Mouse (Mus musculus): ENCODE data around the gene Cps1. TPM values are rescaled to one million over a fixed set of nuclear protein-coding genes. Genes with fewer than 3 reads are reported as not detected.

Cps1 gene
- polyA plus RNA-seq, 1 experiment from 2014 or later: 0.08 TPM

DNA sequence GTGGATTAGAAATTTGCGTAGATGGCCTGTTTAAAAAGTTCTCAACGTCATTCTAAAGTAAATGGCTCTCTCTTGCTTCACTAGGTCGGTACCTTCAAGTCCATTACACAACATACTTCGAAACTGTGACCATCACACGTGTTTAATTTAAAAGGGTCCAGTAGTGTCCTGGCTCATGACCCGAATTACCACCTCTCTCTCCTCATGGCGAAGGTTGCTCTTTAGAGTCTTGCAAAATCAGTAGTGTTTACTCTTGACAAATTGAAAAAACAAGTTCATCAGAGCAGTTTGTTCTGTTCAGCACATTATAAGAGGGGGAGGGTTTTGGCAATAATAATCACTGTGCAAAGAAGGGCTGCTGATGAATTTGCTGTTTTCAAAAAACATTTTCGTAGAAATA, 6.3 kb upstream of the Cps1 start:
- no peak for DNase-seq (ENCODE audit: low spot score, missing footprints)
- Histone ChIP-seq H3K9me3 (ENCODE audit: control insufficient read depth, low read length) (no peaks in the 10 kb centered on the region), H3K4me2 (no peak overlapping the region), H3K27ac (ENCODE audit: low read depth, low read length) (no peak overlapping the region), H3K36me3 (ENCODE audit: control insufficient read depth, insufficient read depth, low read length) (no peaks in the 10 kb centered on the region), H3K9ac (ENCODE audit: low read length) (no peak overlapping the region), H3K4me3 (ENCODE audit: low read depth, low read length) (no peak overlapping the region), H3K4me1 (ENCODE audit: control insufficient read depth, insufficient read depth, low read length) (no peaks in the 10 kb centered on the region), H3K27me3 (ENCODE audit: control insufficient read depth, insufficient read depth, low read length) (no peaks in the 10 kb centered on the region)
- ATAC-seq (ENCODE audit: low FRiP score): no peak
- 87% methylated on average over 8 of the region's 8 CpGs for WGBS

DNA sequence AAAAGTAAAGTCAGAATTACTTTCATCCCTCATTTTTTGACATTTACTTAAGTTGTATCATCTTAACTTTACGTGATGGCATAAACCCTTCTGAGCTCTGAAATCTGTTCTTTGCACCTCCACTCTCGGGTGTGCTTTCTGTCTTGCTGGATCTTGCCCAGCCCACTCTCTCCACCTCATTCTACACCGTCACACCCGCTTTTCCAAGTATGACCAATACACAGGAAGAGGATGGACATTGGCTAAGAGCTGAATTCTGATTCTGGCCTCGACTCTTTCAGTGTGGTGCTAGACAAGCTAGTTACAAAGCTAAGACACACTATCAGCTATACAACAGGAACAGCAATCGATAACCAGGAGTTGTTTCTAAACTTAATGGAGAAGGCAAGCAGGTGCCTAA, 5.0 kb upstream of the Cps1 start:
- Histone ChIP-seq H3K9me3 (ENCODE audit: control insufficient read depth, low read length) (no peaks in the 10 kb centered on the region), H3K27ac (ENCODE audit: low read depth, low read length) (no peak overlapping the region), H3K36me3 (ENCODE audit: control insufficient read depth, insufficient read depth, low read length) (no peaks in the 10 kb centered on the region), H3K4me1 (ENCODE audit: control insufficient read depth, insufficient read depth, low read length) (no peaks in the 10 kb centered on the region), H3K9ac (ENCODE audit: low read length) (no peak overlapping the region), H3K4me3 (ENCODE audit: low read depth, low read length) (no peak overlapping the region), H3K27me3 (ENCODE audit: control insufficient read depth, insufficient read depth, low read length) (no peaks in the 10 kb centered on the region), H3K4me2 (no peak overlapping the region)
- WGBS: 86% methylated on average over 6 of the region's 6 CpGs
- ATAC-seq (ENCODE audit: low FRiP score): no peak
- no peak for DNase-seq (ENCODE audit: low spot score, missing footprints)

DNA sequence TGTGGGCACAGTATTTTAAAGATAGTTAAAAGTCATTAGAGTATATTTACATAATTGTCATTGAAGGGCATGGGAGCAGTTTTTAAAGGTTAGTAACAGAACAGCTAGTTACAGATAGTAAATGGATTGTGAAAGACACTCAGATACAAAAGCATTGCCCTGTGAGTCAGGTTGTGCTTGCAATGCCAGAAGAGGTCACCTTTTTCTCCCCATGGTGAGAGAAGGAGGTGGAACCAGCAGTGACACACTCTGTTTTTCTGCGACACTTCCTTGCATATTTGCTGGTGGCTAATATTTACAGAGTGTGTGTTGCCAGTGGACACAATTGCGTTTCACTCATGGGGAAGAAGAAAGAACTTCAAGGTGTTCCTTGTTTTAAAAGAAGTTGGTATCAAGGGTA, 2.6 kb downstream of the Cps1 start:
- Histone ChIP-seq H3K9ac (ENCODE audit: low read length) (no peak overlapping the region), H3K27me3 (ENCODE audit: control insufficient read depth, insufficient read depth, low read length) (no peaks in the 10 kb centered on the region), H3K4me3 (ENCODE audit: low read depth, low read length) (no peak overlapping the region), H3K36me3 (ENCODE audit: control insufficient read depth, insufficient read depth, low read length) (no peaks in the 10 kb centered on the region), H3K9me3 (ENCODE audit: control insufficient read depth, low read length) (no peaks in the 10 kb centered on the region), H3K4me1 (ENCODE audit: control insufficient read depth, insufficient read depth, low read length) (no peaks in the 10 kb centered on the region), H3K27ac (ENCODE audit: low read depth, low read length) (no peak overlapping the region), H3K4me2 (no peak overlapping the region)
- DNase-seq (ENCODE audit: low spot score, missing footprints) (no peak), ATAC-seq (ENCODE audit: low FRiP score) (no peak)
- WGBS: 86% methylated on average over 2 of the region's 2 CpGs

DNA sequence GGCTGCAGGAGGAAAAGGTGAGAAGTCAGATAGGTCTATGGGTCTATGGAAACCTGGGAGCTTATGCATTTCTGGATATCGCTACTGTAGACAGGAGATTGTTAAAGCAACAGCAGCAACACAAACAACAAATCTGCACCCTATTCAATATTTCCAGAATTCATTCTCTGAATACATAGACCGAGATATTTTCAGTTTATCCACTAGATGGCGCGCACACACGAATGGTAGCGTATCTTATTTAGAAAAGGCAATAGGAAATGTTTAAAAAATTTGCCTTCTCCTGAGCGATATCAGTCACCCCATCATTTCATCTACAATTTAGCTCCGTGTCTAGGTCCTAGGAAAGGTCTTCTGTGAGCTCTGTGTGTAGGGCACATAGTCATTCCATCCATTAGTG, 21.1 kb downstream of the Cps1 start:
- Histone ChIP-seq H3K4me3 (ENCODE audit: low read depth, low read length) (no peak overlapping the region), H3K4me1 (ENCODE audit: control insufficient read depth, insufficient read depth, low read length) (no peaks in the 10 kb centered on the region), H3K9me3 (ENCODE audit: control insufficient read depth, low read length) (no peaks in the 10 kb centered on the region), H3K9ac (ENCODE audit: low read length) (no peak overlapping the region), H3K36me3 (ENCODE audit: control insufficient read depth, insufficient read depth, low read length) (no peaks in the 10 kb centered on the region), H3K27ac (ENCODE audit: low read depth, low read length) (no peak overlapping the region), H3K4me2 (no peak overlapping the region), H3K27me3 (ENCODE audit: control insufficient read depth, insufficient read depth, low read length) (no peaks in the 10 kb centered on the region)
- no peak for ATAC-seq (ENCODE audit: low FRiP score)
- DNase-seq (ENCODE audit: low spot score, missing footprints): peak; percentile 85
- WGBS: 9% methylated on average over 8 of the region's 8 CpGs

DNA sequence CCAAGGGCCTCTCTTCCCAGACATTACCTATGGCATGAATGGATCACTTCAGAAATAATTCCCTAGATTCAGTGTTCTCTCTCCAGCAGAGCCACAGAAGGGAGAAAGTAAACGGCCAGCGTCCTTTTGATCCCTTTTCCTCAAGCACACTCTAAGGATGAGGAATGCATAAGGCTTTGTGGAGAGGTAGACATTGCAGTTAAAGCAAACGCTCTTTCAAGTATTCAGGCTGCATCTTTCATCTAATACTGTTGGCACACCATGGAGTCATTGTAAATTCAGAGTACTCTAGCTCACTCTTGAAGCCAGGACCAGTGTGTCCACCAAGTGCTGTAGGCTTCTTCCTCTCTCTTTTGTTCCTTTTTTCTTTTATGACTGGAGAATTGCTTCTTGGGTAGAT, 28.4 kb downstream of the Cps1 start:
- Histone ChIP-seq H3K9ac (ENCODE audit: low read length) (no peak overlapping the region), H3K4me2 (no peak overlapping the region), H3K4me3 (ENCODE audit: low read depth, low read length) (no peak overlapping the region), H3K27ac (ENCODE audit: low read depth, low read length) (no peak overlapping the region), H3K27me3 (ENCODE audit: control insufficient read depth, insufficient read depth, low read length) (no peaks in the 10 kb centered on the region), H3K9me3 (ENCODE audit: control insufficient read depth, low read length) (no peaks in the 10 kb centered on the region), H3K36me3 (ENCODE audit: control insufficient read depth, insufficient read depth, low read length) (no peaks in the 10 kb centered on the region), H3K4me1 (ENCODE audit: control insufficient read depth, insufficient read depth, low read length) (no peaks in the 10 kb centered on the region)
- 79% methylated on average over 3 of the region's 3 CpGs for WGBS
- ATAC-seq (ENCODE audit: low FRiP score): no peak
- no peak for DNase-seq (ENCODE audit: low spot score, missing footprints)

DNA sequence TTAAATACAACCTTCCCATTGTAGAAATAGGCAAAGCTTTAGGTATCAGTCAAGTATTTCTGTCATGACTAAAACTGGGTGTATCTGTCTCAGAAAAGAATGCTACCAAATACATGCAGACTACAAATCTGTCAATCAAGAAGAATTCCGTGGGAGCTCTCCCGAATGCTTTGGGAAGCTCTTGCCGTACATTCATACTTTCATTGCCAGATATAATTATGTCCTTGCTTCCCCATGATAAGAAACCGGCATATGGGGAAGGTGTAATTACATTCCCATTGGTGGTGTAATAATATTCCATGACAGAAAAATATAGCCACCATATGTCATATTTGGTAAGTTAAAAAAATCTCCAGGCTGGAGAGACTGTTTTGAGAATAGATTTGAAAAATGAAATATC, 44.5 kb downstream of the Cps1 start:
- no peak for ATAC-seq (ENCODE audit: low FRiP score)
- Histone ChIP-seq H3K36me3 (ENCODE audit: control insufficient read depth, insufficient read depth, low read length) (no peaks in the 10 kb centered on the region), H3K4me3 (ENCODE audit: low read depth, low read length) (no peak overlapping the region), H3K27ac (ENCODE audit: low read depth, low read length) (no peak overlapping the region), H3K4me2 (no peak overlapping the region), H3K9me3 (ENCODE audit: control insufficient read depth, low read length) (no peaks in the 10 kb centered on the region), H3K4me1 (ENCODE audit: control insufficient read depth, insufficient read depth, low read length) (no peaks in the 10 kb centered on the region), H3K9ac (ENCODE audit: low read length) (no peak overlapping the region), H3K27me3 (ENCODE audit: control insufficient read depth, insufficient read depth, low read length) (no peaks in the 10 kb centered on the region)
- WGBS: 79% methylated on average over 4 of the region's 4 CpGs
- DNase-seq (ENCODE audit: low spot score, missing footprints): no peak

DNA sequence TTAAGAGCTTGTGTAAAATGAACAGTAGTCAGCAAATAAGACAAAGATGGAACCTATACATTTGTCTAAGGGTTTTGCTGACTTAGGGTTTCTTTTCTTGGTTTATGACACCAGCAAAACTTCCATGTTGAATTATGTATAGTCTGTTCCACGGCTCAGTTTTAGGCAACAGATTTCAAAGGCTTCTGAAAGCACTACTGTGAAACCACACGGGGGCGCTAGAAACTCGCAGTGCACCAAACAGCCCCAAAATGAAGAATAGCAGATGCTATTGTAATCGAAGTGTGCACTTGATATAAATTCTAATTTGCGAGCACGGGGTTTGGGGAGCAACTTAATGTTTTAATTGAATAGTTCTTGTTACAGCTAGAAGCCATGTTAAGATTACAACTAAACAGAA, 58.3 kb downstream of the Cps1 start:
- Histone ChIP-seq H3K4me3 (ENCODE audit: low read depth, low read length) (no peak overlapping the region), H3K4me2 (no peak overlapping the region), H3K27me3 (ENCODE audit: control insufficient read depth, insufficient read depth, low read length) (no peaks in the 10 kb centered on the region), H3K4me1 (ENCODE audit: control insufficient read depth, insufficient read depth, low read length) (no peaks in the 10 kb centered on the region), H3K9ac (ENCODE audit: low read length) (no peak overlapping the region), H3K27ac (ENCODE audit: low read depth, low read length) (no peak overlapping the region), H3K36me3 (ENCODE audit: control insufficient read depth, insufficient read depth, low read length) (no peaks in the 10 kb centered on the region), H3K9me3 (ENCODE audit: control insufficient read depth, low read length) (no peaks in the 10 kb centered on the region)
- DNase-seq (ENCODE audit: low spot score, missing footprints) (peak; percentile 94), ATAC-seq (ENCODE audit: low FRiP score) (peak; percentile 73; the same call in 1 of the 2 replicates)
- 22% methylated on average over 7 of the region's 7 CpGs for WGBS

DNA sequence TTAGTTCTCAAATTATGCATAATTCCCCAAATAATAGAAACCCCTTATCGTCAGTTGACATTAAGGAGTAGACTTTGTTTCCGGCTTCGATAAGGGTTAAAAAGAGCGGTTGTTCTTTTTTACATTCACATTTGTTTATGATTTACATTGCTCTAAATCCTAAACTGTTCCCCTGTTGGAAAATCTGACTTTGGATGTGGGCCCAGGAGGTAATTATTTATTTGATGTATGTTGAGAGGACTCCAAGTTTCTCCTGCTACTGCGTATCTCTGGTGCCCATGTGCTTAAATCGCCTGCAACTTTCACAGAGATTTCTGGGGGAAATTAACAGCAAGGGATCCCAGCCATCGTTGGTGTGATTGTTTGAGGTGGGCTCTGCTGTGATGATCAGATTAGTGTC, 59.4 kb downstream of the Cps1 start:
- Histone ChIP-seq H3K36me3 (ENCODE audit: control insufficient read depth, insufficient read depth, low read length) (no peaks in the 10 kb centered on the region), H3K4me1 (ENCODE audit: control insufficient read depth, insufficient read depth, low read length) (no peaks in the 10 kb centered on the region), H3K4me3 (ENCODE audit: low read depth, low read length) (no peak overlapping the region), H3K9me3 (ENCODE audit: control insufficient read depth, low read length) (no peaks in the 10 kb centered on the region), H3K4me2 (no peak overlapping the region), H3K9ac (ENCODE audit: low read length) (no peak overlapping the region), H3K27ac (ENCODE audit: low read depth, low read length) (no peak overlapping the region), H3K27me3 (ENCODE audit: control insufficient read depth, insufficient read depth, low read length) (no peaks in the 10 kb centered on the region)
- DNase-seq (ENCODE audit: low spot score, missing footprints) (no peak), ATAC-seq (ENCODE audit: low FRiP score) (no peak)
- WGBS: 86% methylated on average over 7 of the region's 7 CpGs

DNA sequence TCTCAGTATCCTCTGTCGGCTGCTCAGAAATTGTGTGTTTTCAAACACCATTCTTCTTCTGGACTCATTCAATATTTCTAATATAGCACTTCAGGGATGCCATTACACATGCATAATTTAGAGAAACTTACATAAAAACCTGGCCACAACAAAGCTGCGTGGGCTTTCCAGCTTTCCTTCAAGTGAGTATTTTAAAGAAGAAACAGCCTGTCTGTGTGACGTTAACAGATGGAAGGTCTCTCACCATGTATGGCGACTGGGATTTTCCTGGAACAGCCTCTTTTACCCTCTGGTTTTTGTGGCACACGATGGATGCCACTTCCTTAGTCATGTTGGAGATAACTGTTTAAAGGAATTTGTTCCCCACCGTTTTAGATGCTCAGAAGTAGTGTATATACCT, 60.7 kb downstream of the Cps1 start:
- Histone ChIP-seq H3K36me3 (ENCODE audit: control insufficient read depth, insufficient read depth, low read length) (no peaks in the 10 kb centered on the region), H3K4me3 (ENCODE audit: low read depth, low read length) (no peak overlapping the region), H3K4me2 (no peak overlapping the region), H3K4me1 (ENCODE audit: control insufficient read depth, insufficient read depth, low read length) (no peaks in the 10 kb centered on the region), H3K27ac (ENCODE audit: low read depth, low read length) (no peak overlapping the region), H3K9ac (ENCODE audit: low read length) (no peak overlapping the region), H3K9me3 (ENCODE audit: control insufficient read depth, low read length) (no peaks in the 10 kb centered on the region), H3K27me3 (ENCODE audit: control insufficient read depth, insufficient read depth, low read length) (no peaks in the 10 kb centered on the region)
- 84% methylated on average over 6 of the region's 6 CpGs for WGBS
- no peak for ATAC-seq (ENCODE audit: low FRiP score)
- DNase-seq (ENCODE audit: low spot score, missing footprints): no peak

DNA sequence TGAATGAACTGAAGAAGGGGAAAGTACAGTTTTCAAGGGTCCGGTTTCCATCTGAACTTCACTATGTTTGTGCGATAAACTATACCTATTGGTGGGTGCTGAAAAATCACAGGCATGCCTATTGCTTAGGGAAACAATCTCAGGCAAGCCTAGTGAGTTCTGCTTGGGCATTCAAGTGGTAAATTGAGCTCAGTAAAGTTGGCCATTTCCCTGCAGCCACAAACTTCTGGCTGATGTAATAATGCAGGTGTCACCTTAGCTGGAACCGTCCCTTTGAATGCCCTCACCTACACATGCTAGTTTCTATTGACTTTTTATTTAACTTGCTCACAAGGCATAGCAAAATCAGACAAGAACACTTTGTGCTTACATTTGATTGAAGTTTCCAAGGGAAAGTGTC, 61.3 kb downstream of the Cps1 start:
- Histone ChIP-seq H3K4me3 (ENCODE audit: low read depth, low read length) (no peak overlapping the region), H3K4me1 (ENCODE audit: control insufficient read depth, insufficient read depth, low read length) (no peaks in the 10 kb centered on the region), H3K36me3 (ENCODE audit: control insufficient read depth, insufficient read depth, low read length) (no peaks in the 10 kb centered on the region), H3K27me3 (ENCODE audit: control insufficient read depth, insufficient read depth, low read length) (no peaks in the 10 kb centered on the region), H3K9me3 (ENCODE audit: control insufficient read depth, low read length) (no peaks in the 10 kb centered on the region), H3K4me2 (no peak overlapping the region), H3K27ac (ENCODE audit: low read depth, low read length) (no peak overlapping the region), H3K9ac (ENCODE audit: low read length) (no peak overlapping the region)
- 86% methylated on average over 3 of the region's 3 CpGs for WGBS
- no peak for ATAC-seq (ENCODE audit: low FRiP score)
- no peak for DNase-seq (ENCODE audit: low spot score, missing footprints)

Data from midbrain, embryonic 11.5 days (tissue).